Mouse (Mus musculus) lung, adult 2 months (tissue): ENCODE data around the gene Usp44.

Experiments used
- CTCF ChIP-seq: fragments of 200-500 bp; IDR thresholded peaks from 2 replicates; pipeline ENCODE4 v1.5.1; 2011; ENCODE audit warnings: mild to moderate bottlenecking, low read length, control low read depth; ENCODE audit not compliant: insufficient read depth
- POLR2A ChIP-seq: fragments of 200-500 bp; IDR thresholded peaks from 2 replicates; pipeline ENCODE4 v1.6.1; 2011; ENCODE audit warnings: low read depth, mild to moderate bottlenecking, control low read depth, low read length, borderline replicate concordance; ENCODE audit errors: extremely low read depth

GRCm38 (mm10) chr10:93832811-93833210 is 1.5 kb downstream of the Usp44 start:
- TF ChIP-seq POLR2A (no peak), CTCF (no peak)
